Comparison of ENCODE assay signal across 23 mouse cellular contexts in genomic region chr5:35315204-35315603, GRCm38 (mm10). TPM values are rescaled to one million over a fixed set of nuclear protein-coding genes. Genes with fewer than 3 reads are reported as not detected.
"Had no signal": no experiment of that assay in that cellular context is flagged by ENCODE, and none has a peak within 500 bp of the region (broad histone marks: within the 10 kb centered on the region; RNA-seq: fewer than 3 reads in every experiment).

No protein-coding gene starts in this region.

- H3K4me3 ChIP-seq: lung, embryonic 15.5 days; megakaryocyte, embryonic 14.5 days; midbrain, embryonic 13.5 days; midbrain, embryonic 15.5 days; neural tube, embryonic 12.5 days; stomach, embryonic 15.5 days had no signal

- H3K4me1 ChIP-seq: stomach, embryonic 15.5 days had no signal

- H3K27ac ChIP-seq: liver, embryonic 14.5 days; lung, embryonic 15.5 days; macrophage; midbrain, embryonic 13.5 days; midbrain, embryonic 15.5 days; neural tube, embryonic 12.5 days; stomach, embryonic 15.5 days; stomach, postnatal 0 days had no signal

- H3K27me3 ChIP-seq: midbrain, embryonic 15.5 days had no signal

- H3K9me3 ChIP-seq: lung, embryonic 15.5 days; megakaryocyte, embryonic 14.5 days; midbrain, embryonic 13.5 days; midbrain, embryonic 15.5 days; neural tube, embryonic 12.5 days; stomach, embryonic 15.5 days had no signal

- H3K4me2 ChIP-seq: lung, embryonic 15.5 days; midbrain, embryonic 11.5 days; midbrain, embryonic 13.5 days; midbrain, embryonic 15.5 days; neural tube, embryonic 12.5 days; stomach, embryonic 15.5 days had no signal

- DNase-seq: lung, adult 2 months; lung, postnatal 14 days; lung, postnatal 36 days; right cerebral cortex, postnatal 25 days; right cerebral cortex, postnatal 4 days; thymus, adult 2 months; thymus, postnatal 25 days; thymus, postnatal 4 days had no signal

- H3K36me3 ChIP-seq: lung, embryonic 15.5 days; midbrain, embryonic 13.5 days; midbrain, embryonic 15.5 days; neural tube, embryonic 12.5 days; stomach, embryonic 15.5 days had no signal

- H3K9ac ChIP-seq: liver, embryonic 14.5 days; lung, embryonic 15.5 days; midbrain, embryonic 13.5 days; midbrain, embryonic 15.5 days; neural tube, embryonic 12.5 days; stomach, embryonic 15.5 days had no signal

RNA-seq across cellular contexts. Expression of gene Adra2c, which starts 37.1 kb away (rescaled TPM):
- total RNA-seq: megakaryocyte progenitor cell, adult 5-6 weeks; monocyte, adult 5-6 weeks; neutrophil, adult 5-6 weeks had no signal
- polyA plus RNA-seq: liver, embryonic 14.5 days; liver, embryonic 16.5 days; lung, embryonic 15.5 days; lung, postnatal 0 days; macrophage; stomach, postnatal 0 days had no signal
